Mouse (Mus musculus): Measurements from ENCODE around the gene Mcm2.

Mcm2 gene

DNA sequence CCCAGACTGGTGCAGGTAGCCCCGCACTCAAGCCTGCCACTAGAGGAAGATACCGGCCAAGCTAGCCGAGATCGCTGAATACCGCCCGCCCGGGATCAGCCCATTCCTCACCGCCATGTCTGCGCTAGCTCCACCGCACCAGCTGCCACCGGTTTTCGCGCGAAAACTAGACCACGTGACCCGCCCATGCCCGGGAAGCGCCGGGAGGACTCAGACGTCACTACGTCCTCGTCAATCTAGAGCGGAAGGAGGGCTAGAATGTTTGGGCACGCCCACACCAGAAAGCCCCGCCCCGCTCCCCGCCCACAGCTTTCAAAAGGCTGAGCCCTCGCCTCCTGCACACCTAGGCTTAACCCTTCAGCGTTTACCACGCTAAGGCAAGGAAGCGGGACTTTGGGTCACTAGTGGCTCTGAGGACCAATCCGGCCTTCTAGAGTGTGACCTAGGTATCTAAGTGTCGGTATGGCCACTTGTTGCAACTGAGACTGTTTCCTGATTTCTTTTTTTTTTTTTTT, at the start of gene Mcm2:
TSS of gene Mcm2 (minus strand) at position 247 of the 515 bp plus-strand sequence.
- DNase-seq (ENCODE audit: low spot score), result peak; percentile 90

DNA sequence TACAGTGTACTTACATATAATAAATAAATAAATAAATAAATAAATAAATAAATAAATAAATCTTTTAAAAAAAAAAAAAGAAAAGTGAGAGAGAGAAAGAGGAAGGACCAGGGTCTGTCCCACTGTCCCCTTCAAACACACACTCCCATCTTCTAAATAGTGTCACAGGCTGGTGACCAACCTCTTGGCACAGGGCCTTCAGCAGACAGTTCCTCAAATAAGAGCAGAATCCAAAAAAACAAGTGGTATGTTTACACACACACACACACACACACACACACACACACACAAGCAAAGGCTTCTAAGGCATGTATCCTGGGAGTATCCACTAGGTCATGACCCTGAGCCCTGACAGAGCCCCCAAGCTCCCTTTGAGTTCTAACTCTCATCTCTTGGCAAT, 49.2 kb upstream of the Mcm2 start:
- DNase-seq (ENCODE audit: low spot score), result no peak

DNA sequence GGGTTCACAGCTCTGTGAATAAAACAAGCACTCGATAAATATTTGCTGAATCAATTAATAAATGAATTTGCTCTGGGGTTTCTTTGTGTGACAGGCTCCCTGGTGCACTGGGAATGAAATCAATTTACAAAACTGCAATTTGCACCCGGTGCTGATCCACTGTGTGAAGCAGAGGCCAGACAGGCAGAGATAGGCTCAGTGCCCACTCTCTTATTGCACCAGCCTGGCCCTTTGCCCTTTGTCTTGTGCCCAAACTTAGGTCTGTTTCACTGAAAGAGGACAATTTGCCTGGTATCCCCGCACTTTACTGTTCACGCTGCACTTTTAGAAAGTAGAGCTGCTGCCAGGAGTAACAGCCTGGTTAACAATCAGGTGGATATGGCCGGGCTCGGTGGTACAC, 47.9 kb upstream of the Mcm2 start:
- DNase-seq (ENCODE audit: low spot score), result no peak

DNA sequence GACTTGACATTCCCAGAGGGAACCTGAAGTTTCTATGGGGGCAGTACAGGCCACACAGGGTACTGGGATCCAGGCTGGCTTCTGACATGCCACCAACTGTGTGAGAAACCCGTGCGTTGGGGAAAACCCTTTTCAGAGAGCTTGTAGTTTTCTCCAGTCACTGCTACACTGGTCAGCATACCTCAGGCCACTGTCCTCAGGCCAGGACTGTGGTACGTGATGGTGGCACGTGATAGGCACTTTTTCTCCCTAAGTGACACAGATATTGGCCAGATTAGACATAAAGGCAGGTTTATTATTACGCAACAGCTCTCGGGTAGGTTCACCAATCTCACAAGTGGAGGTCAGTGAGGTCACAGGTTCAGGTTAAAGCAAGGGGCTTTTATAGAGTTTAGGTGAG, 45.1 kb upstream of the Mcm2 start:
- no peak for DNase-seq (ENCODE audit: low spot score)

DNA sequence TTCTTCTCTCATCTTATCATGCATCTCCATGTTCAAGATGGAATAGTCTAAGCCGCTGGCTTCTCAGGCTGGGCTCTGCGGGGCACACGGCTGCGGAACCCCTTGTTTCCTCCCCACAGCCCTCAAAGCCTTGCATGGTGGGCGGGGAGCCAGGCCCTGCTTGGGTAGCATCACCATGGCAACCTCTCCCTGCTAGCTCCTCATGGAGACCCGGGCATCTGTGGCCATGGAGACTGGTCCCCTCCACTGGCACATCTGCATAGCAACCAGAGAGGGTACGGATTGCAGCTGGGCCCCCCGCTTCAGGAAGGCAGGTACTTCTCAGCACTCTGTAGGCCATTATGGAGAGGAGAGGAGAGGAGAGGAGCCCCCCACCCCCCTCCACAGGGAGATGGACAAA, 44.0 kb upstream of the Mcm2 start:
- no peak for DNase-seq (ENCODE audit: low spot score)

DNA sequence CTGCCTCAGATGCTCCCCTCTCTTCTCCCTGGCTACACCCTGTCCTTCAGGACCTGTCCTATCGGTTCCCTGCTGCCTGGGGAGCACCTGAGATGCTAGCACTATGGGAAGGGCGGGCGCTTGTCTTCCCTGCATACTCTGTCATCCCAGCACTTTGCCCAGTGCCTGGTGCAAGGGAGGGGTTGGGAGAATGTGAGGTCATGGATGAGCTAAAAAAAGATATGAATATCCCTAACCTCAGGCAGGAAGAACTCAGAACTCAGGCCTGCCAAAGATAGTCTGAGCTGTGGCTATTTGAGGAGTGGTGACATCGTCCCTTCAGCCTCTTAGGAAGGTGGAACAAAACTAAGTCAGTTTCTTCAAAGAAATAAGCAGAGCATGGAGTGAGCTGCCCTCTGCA, 43.0 kb upstream of the Mcm2 start:
- no peak for DNase-seq (ENCODE audit: low spot score)

DNA sequence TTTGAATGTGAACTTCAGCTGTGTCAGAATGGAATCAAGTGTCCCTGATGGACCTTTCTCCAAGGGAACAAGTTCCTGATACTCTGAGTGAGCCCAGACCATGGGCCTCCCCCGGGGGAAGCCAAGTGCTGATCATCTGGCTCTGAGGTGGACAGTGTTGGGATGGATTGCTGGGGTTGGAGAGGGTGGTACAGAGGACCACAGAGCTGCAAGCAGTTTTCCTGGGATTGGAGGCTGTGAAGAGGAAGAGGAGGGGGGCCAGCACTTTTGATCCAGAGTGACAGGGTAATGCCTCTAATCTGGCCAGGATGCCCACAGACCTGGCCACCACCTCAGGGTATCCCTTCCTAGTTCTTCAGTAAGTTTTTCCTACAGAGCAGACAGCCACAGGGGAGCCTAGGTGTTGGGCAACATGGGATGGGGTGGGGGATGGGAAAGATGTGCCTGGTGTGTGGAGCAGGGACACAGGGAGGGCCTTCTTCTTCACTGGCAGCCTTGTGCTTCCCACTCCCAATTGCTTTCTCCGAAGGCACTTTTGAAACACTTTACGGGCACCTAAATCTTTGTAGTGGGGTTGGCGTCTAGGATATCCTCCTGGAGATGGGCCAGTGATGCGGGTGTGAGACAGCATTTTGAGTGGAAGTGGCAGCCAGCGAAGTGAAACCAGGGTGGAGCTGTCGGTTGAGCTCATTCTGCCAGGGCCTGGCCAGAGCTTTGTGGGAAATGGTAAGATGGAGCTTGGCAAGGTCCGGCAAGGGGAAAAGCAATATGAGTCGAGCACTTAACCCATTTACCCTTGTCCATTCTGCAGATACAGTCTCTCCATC, 41.7 kb upstream of the Mcm2 start:
- no peak for DNase-seq (ENCODE audit: low spot score)

DNA sequence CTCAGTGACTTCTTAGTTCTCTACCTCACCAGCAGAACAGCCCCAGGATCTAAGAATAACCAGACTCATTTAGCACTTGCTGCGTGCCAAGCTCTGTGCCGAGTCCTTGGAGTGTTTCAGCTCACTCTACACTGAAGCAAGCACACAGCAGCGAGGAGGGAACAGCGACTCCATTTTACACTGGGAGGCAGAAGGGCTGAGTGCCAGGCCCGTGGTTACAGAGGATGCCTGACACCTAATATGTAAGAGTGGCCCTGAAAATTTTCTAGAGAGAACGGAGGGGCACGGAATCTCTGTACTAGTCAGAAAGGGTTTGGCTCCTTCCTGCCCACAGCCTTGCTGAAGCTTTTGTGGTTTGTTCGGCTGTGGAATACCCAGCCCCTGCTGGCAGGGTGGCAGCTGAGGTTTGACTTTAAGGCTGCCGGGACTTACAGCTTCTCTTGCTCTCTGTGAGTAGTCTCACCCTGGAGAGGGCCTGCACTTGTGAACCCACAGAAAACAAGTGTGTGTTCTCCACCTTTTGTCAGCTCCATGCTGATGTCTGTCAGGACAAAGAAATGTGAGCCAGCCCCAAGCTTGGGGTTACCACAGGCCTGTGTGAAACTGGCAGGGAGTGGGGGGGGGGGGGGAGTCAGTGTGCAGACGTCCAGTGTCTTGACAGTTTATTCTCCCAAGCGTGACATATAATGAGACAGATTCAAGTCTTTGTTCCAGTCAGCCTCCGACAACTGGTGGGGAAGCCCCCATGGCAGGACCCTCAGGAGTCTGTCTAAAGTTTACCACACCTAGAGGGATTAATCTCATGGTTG, 40.9 kb upstream of the Mcm2 start:
- DNase-seq (ENCODE audit: low spot score), result no peak

DNA sequence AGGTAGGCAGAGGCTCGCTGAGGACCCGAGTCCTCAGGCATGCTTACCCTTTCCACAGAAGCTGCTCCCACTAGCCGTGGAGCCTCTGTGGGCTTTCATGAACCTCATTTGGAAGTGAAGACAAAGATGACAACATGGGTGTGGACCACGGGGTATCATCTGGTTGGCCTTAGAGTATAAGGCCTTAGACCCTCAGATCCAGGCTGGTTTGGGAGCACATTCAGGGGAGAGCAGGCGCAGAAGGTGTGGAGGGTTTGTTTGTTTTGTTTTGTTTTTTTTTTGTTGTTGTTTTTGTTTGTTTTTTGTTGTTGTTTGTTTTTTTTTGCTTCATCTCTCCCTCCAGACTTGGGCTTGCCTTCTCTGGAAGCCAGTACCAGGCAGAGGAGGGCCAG, 40.1 kb upstream of the Mcm2 start:
- DNase-seq (ENCODE audit: low spot score), result no peak

DNA sequence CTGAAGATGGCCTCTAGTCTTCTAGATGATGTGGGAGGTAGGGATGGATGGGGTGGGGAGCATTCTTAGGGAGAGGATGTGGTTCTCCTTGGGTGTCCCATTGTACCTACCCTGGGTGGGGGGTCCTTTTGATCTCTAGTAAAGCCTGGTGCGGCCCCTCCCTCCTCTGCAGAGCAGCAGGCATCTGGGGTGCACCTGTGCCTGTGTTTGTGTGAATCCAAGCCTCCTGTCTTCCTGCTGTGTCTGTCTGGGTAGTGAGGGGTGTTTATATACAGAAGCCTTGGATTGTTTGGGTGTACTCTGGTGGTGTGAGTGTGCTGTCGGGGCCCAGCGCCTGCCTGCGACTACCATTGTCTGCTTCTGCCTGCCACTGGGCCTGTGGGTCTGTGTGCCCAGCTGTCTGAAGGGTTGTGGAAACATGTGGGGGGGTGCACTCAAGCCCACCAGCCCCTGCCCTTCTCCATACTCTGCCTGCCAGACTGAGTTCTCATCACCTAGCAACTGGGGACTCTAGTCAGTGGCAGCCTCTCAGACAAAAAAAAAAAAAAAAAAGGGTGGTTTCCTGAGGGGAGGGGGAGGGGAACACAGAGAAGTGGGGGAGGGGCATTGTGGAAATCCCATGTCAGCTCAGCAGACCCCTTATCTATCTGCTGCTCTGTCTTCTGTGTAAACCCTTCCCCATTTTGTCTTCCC, 39.5 kb upstream of the Mcm2 start:
- no peak for DNase-seq (ENCODE audit: low spot score)

DNA sequence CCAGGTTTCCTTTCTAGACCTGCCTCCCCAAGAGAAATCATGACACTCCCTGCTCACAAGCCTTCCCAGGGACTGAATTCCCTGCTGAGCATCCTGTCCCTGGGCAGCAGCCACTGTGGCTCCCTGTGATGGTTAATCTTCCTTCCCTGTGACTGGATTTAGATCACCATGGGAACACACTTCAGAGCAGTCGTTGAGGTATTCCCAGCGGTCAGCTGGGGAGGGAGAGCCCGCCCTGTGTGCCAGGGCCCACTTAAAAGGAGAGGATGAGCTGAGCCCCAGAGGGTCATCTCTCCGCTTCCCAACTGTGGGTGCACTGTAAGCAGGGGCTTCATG, 38.6 kb upstream of the Mcm2 start:
- DNase-seq (ENCODE audit: low spot score), result no peak

DNA sequence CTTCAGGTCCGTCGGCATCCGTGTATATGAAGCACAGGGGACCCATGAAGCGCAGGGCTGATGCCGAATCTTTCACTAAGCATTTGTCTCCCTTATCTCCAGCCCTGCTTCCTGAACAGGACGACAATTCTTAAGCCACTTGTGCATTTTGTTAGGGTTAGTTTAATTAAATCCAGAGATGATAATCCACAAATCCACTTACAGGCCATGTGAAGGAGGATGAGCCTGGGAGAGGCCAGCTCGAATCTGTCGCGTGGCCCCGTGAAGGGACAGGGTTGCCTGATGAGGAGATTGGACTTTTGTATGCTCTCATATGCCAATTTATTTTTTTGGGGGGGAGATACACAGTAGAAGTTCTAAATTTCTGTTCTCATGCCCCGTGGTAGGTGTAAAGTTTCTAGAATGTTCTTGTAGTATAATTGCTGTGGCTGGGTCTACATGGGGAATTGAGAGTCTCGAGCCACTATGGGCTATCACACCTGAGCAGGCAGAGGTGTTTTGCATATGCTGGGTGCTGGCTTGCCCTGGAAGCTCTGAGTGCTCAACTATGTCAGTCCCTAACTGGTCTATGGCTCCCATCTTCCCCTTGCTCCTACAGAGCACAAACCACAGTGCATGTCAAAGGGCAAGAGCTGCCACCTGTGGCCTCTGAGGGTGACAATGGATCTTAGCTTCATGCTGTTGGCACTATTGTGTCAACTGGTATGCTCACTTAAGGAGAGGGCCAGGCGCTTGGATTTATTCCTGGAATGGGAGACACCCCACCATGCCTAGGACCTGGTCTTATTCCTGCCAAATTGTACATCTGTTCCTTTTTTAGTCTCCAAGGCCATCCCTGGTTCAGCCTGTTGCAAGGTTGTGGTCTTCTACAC, 38.0 kb upstream of the Mcm2 start:
- no peak for DNase-seq (ENCODE audit: low spot score)

DNA sequence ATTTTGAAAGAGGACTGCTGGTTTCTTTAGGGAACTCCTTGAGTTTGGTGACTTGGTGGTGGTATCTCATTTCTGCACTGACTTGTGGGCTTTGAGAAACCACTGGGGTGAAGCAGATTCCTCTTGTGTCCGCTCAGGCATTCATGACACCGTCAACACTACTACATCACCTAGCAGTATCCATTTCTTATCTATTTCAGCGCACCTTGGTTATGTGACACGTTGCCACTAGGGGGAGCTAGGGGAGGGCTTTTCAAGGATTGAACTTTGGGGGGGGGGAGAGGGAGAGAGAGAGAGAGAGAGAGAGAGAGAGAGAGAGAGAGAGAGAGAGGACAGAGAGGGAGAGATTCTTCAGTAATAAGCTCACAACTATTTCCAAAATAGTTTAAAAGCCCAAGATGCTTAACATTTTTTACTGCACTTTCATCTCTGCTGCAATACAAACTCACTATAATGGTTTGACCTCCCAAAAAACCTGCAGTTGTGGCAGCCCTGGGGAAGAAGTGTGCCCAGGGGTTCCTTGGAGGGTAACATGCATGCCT, 37.2 kb upstream of the Mcm2 start:
- no peak for DNase-seq (ENCODE audit: low spot score)

DNA sequence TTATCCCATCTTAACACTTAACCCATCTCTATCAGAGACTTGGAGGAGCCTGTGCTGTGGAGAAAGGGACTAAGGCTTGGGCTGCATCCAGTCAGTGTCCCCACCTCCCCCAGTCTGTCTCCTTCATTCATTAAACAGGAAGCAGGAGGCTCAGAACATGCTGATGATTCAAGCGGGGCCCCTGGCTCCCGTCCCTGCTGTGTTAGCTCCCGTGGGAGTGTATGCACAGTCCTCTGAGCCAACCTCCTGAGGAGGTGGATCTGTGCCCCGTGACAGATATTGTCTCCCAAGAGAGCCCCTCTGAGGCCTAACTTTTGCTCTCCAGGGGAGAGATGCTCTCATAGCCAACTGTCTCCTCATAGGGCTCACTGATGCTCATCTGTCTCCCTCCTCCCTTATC, 36.2 kb upstream of the Mcm2 start:
- no peak for DNase-seq (ENCODE audit: low spot score)

DNA sequence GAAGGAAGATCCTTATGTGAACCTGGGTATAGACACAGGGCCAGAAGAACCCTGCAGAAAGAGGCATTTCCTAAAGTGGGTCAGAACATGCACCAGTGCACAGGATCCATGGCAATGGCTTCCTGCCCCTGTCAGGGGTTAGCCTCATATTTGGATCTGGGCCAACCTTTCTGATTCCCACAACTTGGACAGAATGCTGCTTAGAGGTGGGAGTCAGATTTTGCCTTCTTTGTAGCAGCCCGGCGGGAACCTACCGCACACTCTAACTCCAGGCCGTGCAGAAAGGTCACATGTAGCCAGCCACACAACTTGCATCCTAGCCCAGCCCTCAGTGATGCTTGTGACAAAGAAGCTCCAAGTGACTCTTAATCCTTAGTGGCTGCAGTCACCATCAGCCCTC, 35.6 kb upstream of the Mcm2 start:
- DNase-seq (ENCODE audit: low spot score), result no peak

DNA sequence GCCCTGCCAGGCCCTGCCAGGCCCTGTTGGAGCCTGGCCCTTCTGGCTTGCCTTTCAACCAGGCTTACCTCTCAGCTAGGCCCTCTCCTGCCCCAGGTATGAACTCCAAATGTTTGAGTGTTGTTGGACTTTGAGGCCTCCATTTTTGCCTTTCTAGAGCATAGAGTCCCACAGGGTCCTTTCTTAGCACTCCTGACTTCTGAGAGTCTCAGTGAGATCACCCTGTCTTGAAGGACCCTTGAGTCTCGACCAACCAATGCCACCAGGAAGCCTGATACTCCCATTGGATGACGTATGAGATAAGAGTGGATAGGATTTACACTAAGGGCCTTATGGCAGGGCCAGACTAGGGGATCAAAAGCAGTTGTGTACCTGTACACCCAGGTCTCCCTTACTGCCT, 32.9 kb upstream of the Mcm2 start:
- no peak for DNase-seq (ENCODE audit: low spot score)

DNA sequence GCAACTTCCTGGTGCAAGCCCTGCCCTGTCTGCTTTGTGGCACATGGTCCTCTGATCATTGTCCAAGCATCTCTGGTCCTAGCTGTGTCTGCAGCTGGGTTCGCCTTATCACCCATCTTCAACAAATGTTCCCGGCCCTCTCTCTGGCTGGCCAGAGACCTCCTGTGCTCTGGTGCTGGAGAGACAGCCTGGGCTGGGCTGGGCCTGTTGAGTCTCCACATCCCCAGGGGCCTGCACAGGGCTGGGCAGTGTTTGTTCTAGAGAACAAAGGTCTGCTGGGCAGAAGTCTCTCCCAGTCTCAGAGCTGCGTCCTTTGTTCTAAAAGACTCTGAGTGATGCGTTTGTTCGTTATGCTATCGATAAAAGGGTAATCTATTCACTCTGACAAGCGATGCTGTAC, 31.5 kb upstream of the Mcm2 start:
- no peak for DNase-seq (ENCODE audit: low spot score)

DNA sequence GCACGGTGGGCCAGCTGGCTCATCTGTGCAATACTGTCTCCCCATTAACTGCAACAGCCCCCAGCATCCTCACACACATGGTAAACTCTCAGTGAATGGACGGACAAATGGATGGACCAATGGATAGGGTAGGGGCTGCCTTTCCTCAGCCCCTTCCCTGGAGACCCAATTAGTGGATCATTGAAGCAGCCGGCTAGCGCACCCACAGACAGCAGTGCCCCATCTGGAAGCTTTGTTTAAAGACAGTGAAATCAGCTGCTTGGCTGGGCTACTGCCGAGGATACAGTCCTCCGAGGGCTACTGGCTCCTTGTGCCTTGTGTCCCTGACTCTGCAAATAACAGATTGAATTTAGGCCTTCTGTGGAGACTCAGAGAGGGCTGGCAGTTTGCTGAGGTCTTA, 30.9 kb upstream of the Mcm2 start:
- DNase-seq (ENCODE audit: low spot score), result no peak

DNA sequence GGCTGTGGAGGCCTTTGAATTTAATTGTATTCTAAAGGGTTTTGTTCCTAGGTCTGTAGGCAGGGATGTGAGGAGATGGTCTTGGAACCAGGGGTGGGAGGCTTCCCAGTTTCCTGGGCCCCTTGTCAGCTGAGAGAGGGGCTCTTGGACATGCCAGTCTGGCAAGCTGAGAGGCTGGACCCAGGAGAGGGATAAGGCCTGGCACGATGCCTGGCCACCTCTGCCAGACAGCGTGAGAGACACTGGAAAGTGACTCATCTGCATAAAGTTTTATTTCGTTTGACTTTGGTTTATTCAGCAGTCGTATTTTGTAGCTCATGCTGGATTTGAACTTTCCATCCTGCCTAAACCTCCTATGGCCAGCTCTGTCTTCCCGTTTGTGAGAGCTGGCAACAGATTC, 30.0 kb upstream of the Mcm2 start:
- no peak for DNase-seq (ENCODE audit: low spot score)

DNA sequence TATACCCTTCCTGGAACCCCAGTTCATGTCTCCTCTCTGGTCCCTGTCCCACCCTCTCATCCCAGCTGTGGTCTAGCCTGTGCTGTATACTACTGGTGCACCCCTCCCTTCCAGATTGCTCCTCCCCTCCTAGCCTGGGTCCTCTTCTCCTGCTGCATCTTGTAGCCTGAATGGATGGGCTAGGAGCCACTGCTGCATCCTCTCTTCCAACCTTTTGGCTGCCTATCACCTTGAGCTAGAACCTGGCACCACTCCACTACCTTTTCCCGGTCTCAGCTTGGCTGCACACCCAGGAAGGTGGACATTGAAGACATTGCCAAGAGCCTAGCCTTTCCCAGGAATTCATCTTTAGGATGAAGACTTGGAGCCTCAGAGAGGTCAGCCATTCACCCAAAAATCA, 29.4 kb upstream of the Mcm2 start:
- no peak for DNase-seq (ENCODE audit: low spot score)

DNA sequence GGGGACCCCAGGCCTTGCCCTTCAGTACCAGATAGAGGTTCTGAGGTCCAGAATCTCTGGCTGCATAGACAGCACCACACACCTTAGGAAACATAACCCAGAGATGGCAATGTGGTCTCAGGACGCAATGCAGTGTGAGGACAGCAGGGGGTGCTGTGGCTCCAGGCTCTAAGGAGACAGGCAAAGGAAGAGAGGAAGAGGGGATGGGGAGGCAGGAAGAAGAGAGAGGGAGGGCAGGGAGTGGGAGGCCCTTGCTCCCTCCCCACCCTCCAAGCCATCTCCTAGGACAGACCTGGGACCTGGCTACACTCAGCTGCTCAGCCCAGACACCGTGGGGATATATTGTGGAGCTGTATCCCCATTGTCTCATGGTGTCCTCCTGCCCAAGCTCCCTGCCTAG, 29.0 kb upstream of the Mcm2 start:
- peak; percentile 72 for DNase-seq (ENCODE audit: low spot score)

DNA sequence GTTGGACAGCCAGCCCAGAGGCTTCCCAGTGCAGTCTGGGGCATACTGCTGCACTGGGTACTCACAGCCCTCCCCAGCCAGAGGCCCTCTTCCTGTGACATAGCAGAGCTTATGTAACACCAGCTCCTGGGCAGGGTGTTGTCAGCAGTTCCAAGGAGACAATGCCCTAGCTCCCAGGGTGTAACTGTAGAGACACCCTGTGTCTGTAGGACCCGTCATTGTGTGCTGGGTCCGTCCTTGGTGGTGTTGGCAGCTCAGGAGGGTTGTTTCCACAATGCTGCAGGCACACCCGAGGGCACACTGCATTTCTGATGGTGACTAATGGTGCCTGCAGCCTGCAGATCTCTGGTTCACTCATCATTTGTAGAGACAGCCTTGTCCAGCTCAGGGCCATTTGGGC, 28.3 kb upstream of the Mcm2 start:
- no peak for DNase-seq (ENCODE audit: low spot score)
